Mouse (Mus musculus) lung, adult 2 months (tissue): ENCODE measurements around the gene Calm5.

Source experiments
- CTCF ChIP-seq: fragments of 200-500 bp; IDR thresholded peaks from 2 replicates; pipeline ENCODE4 v1.5.1; 2011; ENCODE audit warnings: mild to moderate bottlenecking, low read length, control low read depth; ENCODE audit not compliant: insufficient read depth
- POLR2A ChIP-seq: fragments of 200-500 bp; IDR thresholded peaks from 2 replicates; pipeline ENCODE4 v1.6.1; 2011; ENCODE audit warnings: low read depth, mild to moderate bottlenecking, control low read depth, low read length, borderline replicate concordance; ENCODE audit errors: extremely low read depth

DNA sequence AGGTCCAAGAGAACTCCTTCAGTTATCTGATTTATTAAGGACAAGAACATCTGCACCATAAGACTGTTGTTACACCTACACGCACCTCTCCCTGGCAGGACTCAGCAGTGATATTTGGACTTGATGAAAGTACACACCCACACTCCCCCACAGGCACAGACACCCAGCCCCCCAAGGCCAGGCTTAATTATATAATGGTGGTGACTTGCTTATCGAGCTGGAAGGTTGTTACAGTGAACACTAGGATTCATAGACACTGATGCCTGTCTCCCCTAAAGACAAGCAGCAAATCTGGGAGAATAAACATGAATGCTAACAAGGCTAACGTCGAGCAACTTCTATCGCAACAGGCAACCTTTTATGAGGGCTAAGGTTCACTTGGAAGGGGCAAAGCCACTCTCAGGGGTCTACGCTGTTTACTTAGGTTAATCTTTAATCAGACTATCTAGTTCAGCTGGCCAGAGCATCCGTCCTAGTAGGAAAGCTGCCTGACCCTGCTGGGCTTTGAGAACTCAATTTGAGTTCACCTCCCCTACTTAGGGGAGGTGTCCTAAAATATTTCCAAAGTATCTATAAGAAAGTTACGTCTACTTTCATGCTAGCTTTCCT lies 37.6 kb downstream of the Calm5 start:
- TF ChIP-seq POLR2A: no peak
- no peak for TF ChIP-seq CTCF
